Mouse (Mus musculus): ENCODE measurements around the gene Rbp3.

- TF ChIP-seq CTCF (conservative IDR thresholded peaks at IDR 0.05; ENCODE audit: insufficient read depth, insufficient read length, low read depth, low read length) (no peak), POLR2A (IDR thresholded peaks at IDR 0.05; ENCODE audit: low read depth, low read length) (no peak)
Observed at GRCm38 (mm10) chr14:33965675-33966074, 11.9 kb downstream of the Rbp3 start.
